Mouse (Mus musculus) mature B cell (primary cell): ENCODE measurements around the gene Lyrm9.

Experiments
- in situ Hi-C: fragments of 300-500 bp; cut with MboI; formaldehyde crosslinking; loops from 2 replicates; pipeline ENCODE4 v1.14.3; 2019

Gene Lyrm9

DNA sequence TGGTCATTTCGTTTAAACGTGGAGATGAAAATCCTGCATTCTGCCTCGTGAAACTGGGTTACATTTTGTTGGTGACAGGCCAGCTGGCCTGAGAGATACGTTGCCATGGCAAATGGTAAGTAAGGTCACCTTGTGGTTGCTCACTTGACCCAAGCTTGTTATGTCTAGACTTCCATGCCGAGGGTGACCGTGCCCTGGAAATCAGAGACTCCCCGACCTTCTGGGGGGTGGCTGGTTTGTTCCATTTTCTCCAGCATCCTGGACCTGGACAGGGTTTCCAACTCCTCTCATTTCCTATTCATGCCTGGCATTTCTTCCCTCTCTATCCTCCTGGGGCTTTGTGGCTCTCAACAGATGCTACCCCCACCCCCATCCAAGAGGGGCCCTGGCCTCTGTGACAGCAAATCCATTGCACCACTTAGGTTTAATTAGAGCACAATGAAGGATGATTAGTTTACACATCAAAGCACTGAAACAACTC, 11.9 kb upstream of the Lyrm9 start:
- in situ Hi-C loops, result no loop called here

DNA sequence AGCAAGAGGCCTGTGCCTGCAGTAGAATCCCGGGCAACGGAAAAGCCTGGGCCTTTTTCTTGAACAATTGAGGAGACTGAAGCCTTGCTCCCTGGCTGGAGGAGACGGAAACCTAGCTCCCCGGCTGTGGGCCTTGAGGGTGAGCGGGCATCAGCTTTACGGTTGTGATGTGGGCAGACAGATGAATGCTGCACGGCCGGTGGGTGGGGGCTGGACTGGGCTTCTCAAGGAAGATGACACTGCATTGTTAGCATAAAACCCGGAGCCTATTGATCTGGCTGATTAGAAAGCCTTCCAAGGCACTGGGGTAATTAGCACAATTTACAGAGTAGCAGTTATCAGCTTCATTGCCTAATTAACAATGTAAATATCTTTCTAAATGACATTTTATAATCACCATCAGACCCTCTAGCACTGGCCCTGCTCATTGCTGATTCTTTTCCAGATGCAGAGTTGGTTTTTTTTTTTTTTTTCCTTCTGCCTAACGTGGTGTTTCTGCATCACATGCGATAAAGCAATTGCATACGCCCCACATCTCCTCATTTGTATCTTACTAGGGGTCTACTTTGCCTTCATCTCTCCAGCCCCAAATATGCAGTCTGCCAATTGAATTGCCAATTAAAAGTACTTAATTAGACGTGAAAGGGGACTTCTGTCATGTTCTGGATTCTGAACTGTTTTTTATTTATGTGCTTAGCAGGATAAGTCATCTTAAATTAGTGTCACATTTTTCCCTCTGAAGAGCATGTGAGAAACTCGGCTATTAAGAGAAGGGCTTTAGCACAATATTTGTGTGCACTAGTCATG, 10.2 kb upstream of the Lyrm9 start:
- in situ Hi-C loops, result no loop called here

DNA sequence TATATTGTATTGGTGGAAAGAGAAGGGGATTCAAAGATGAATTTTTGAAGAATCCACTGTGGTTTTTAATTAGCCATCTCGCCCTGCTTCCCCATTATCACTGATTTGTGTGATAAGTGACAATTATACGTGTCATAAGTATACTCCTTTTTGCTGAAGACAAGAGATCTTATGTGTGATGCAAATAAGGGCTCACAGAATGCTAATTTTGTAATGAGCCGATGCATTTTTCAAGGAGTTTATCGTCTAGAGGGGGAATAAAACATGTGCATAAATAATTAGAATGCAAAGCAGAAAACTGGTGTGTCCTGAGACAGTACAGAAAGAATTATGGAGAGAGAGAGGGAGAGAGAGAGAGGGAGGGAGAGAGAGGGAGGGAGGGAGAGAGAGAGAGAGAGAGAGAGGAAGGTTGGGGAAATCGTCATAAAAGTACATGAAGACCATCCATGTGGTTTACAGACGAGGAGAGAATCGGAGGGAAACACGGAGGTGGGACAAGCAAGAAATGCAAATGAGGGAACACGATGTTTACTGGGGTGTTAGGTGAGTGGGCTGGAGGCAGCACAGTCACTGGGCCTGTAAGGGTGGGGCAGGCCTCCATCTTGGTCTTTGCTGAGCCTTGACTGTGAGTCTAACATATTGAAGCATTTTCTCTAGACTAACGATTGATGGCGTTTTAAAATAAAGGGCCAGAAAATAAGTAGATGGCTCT, 8.9 kb upstream of the Lyrm9 start:
- in situ Hi-C loops, result no loop called here

DNA sequence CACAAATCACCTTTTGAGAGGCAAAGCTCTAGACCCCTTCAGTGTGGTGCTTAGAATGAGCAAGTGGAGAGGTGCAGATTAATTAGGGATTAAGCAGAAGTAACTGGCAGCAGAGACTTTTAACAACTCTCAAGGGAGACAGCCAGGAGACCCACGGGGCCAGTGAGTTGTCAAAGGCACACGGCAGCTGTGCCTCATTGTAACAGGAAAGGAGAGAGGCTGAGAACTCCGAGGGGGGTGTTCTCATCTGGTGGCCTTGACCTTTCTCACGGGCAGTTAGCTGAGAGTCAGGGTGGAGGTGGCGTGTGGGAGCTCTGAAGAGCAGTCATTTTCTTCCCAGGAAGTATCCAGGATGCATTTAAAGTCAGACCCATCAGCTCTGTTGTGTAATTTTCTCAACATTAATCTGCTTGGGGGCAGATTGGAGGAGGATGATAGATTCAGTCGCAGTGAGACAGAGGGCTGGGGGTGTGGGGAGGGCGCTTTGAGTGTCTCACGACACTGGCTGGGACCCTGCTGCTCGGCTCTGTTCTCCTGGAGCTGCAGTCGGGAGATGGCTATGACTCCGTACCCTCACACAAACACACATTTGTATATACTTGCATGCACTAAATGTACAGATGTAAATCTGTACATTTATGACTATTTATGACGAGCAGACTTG, 5.9 kb upstream of the Lyrm9 start:
- in situ Hi-C loops, result no loop called here

DNA sequence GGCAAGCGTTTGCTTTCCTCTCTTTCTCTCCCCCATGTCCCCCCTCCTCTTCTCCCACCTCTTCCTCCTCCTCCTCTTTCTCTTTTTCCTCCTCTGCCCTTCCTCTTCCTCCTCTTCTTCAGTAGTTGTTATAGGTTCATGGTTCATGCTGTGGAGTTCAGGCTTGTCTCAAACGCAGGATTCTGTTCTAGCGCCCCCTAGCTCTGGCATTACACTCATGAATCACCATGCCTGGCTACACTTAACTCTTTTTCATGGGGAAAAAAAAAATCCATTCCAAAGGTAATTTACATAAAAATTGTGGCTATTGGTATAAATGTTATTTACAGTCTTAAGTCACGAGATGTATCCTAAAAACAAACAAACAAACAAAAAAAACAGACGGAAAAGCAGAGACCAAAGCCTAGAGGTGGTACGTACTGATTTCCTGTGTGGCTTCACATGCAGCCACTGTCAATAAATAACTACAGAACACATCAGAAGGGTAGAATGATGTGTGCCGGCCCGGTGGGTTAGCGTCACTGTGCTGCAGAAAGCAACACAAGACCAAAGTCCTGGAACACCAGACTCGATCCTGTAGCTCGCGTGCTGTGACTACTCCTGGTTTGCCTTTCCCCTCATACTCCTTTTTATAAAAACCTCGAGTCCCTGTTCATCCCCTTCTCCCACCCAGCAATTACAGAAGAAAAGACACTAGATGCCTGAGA, 3.4 kb upstream of the Lyrm9 start:
- in situ Hi-C loops, result no loop called here

DNA sequence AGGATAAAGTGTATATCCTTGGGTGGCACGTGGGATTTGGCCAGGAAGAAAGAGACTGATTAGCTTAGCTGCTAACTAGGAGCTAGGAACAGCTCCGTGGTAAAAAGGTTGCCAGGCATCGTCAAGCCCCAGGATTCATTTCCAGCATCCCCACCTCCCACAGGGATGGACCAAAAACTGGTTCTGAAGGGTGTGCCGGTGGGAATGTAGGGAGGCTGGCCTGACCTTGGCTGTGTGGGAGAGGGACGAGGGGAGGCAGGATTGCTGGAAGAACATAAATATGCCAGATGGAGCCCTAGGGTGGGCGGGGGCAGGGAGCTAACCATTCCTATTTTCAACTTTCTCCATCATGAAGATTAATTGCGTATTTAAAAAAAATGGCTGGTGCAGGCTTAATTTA, 1.2 kb downstream of the Lyrm9 start:
- in situ Hi-C loops, result no loop called here

DNA sequence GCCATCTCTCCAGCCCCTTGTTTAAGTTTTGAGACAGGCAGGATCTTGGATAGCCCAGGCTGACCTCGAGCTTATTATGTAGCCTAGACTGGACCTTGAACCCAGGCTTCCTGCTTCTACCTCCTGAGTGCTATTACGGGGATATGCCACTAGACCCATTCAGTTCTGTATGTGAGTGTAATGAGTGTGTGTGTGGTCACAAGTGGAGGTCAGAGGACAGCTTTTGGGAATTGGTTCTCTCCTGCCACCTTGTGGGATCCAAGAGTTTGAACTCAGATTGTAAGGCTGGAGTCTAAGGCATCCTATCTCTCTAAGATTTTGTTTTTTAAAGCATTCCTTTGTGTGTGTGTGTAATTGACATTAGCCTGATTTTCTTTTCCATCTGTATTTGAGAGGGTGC, 2.0 kb downstream of the Lyrm9 start:
- in situ Hi-C loops, result no loop called here

DNA sequence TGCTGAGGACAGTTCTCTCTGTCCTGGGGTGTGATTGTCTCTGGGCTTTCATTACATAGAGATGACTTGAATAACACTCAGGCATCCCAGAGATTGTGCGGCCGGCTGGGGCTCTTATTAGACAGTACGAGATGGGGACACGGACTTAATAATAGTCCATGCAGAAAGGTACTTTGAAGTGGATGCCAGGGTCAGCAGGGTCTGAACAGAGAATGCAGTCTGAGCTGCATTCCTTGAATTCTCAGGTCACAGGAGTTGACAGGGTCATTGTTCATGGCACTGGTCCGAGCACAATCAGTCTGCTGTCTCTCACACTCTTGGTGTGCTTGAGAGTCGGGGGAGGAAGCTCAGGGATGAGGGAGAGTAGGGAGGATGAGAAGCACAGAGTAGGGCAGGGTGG, 3.0 kb downstream of the Lyrm9 start:
- in situ Hi-C loops, result no loop called here

DNA sequence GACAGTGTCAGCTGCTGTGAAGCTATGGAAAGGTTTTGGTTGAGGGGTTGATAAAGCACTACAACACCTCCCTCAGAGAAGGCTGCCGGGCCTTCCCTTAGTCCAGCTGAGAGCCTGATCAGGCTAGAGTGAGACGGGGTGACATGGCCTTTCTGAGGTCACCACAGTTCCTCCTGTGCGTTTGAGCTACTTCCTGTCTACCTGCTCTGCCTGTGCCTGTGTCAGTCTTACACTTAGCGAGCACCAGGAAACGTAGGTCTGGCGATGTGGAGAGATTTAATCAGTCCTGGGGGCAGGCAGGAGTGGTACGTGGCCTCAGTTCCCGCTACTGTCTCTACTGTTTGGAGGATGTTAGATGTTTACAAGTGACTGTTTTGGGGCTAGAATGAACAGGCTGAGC, 3.8 kb downstream of the Lyrm9 start:
- in situ Hi-C loops, result no loop called here

DNA sequence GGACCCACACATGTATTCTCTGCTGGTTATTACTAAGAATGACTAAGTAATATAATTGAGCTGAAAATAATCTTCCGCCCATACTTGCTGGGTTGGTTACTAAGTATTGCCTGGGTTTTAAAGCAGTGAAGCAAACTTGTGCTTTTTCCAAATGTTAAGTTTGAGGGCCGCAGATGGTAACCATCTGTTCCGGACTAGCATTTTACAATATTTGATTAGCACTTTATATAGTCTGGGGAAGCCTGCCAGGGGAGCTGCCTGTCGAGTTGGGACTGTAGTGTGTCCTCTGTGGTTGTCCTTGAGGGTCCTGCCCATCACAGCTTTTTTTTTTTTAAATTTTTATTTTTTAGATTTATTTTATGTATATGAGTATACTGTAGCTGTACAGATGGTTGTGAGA, 5.3 kb downstream of the Lyrm9 start:
- in situ Hi-C loops, result no loop called here

DNA sequence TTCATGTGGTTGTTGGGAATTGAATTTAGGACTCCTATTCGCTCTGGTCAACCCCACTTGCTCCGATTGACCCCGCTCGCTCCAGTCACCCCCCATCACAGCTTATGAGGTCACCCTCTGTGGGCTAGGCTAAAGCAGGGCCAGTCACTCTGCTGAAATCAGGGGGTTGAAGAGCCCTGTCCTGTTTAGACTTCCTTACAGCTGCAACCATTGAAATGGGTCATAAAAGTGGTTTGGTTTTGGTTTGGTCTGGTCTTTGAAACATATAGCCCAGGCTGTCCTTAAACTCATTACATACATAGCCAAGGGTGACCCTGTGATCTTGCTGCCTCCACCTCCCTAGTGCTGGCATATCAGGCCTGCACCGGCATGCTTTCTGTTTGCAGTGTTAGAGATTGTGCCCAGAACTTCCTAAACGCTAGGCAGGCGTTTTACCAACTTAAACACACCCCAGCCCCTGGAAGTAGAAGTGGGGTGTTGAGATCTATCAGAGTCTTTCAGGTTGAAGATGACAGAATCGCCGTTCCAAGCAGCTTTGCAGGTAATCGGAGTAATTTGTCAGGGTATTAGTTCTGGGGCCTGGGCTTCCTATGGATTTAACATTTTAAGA, 5.8 kb downstream of the Lyrm9 start:
- in situ Hi-C loops, result no loop called here

DNA sequence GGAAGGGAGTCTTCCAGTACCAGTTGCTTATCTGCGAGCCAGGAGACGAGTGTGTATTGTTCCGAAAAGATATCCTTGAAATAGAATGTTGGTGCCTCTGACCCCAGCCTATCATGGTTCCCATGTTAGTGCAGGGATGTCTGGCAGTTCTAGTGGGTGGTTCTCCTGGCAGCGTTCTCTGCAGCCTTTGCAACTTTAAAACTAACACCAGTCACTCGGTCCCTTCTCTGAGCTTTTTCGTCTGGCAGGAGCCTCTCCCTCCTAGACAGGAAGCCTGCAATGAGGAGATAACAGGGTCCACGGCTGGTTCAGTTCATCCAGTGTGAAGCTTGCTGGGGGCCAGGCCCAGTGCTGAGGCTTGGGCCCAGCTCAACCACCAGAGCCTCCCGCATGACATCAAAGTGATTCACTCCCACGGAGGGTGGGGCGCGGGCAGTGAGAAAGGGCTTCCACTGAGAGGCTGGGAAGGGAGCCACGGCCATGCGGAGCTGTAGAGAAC, 6.5 kb downstream of the Lyrm9 start:
- in situ Hi-C loops, result no loop called here

DNA sequence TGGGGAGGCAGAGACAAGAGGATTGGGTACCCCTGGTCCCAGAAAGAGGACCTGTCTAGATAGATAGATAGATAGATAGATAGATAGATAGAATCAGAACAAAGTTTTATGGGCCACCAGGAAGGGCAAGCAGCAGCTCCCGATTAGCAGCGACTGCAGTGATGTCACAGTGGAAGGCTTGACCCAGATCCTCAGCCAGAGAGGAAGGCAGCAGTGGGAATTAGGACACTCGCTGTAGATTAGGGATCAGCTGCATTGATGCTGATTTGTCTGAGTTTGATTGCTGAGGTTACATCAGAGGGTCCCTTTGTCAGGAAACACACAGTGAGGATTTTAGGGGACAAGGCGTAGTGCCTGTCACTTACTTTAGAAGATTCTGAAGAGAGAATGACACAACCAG, 10.1 kb downstream of the Lyrm9 start:
- in situ Hi-C loops, result no loop called here

DNA sequence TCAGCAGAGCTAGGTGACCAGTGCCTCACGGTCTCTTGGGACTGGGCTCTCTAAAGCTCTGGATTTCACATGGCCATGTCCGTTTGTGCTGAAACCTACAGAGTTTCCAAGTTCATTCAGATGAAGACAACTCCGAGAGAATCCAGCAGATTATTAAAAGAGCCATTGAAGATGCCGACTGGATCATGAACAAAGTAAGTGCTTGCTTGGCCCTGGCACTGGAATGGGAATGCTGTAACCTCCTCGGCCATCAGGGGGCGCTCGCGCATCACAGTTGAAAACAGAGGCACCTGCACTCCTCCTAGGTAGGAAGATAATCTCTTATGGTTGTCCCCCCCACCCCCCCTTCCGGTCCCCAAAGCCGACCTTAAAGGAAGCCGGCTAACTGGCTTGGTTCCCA, 11.6 kb downstream of the Lyrm9 start:
- in situ Hi-C loops, result no loop called here

DNA sequence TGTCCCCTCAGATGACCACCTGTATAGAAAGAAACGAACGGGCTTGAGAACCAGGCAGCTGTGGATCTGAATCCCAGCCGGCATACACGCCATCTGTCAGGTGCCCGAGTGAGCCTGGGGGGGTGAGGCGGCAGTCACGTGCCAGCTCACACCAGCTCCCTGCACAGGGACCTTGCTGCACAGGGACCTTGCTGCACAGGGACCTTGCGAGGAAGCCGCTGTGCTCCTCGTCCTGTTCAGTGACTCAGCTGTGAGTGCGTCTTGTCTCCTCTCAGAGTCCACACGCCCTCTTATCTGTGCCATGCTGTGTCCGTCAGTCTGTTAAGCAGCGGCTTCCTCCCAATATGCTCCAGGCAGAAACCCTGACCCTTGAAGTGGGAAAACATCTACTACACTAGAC, 13.1 kb downstream of the Lyrm9 start:
- in situ Hi-C loops, result no loop called here

DNA sequence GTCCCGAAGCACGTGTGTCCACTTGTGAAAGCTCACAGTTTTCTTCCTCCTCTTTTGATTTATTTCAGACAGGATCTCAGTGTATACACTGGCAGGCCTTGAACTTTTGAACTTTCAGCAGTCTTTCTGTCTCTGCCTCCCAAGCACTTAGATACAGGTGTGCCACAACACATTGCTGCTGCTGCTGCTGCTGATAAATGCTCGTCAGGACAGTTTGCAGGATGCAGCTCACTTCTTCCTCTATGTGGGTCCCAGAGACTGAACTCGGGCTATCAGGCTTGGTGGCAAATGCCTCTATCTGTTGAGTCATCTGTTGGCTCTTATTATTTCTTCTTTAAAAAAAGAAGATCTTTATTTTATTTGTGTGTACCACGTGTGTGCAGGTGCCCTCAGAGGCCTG, 13.8 kb downstream of the Lyrm9 start:
- in situ Hi-C loops, result no loop called here

DNA sequence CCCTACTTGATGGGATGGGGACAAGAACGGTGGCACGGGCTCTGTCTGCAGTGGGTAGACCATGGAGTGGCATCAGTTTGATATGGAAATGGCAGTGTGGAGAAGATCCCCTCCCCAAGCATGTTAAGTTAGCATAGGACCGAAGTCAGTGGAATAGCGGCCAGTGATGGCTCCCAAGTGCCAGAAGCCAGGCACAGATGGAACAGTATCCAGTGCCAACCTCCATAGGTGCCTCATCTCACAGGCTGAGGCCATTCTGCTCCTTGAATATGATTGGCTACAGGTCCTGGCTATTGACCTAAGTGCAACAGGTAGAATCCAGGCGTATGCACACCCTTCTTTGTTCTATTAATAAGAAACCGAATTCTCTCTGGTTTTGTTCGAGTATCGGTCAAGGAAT, 15.6 kb downstream of the Lyrm9 start:
- in situ Hi-C loops, result no loop called here

DNA sequence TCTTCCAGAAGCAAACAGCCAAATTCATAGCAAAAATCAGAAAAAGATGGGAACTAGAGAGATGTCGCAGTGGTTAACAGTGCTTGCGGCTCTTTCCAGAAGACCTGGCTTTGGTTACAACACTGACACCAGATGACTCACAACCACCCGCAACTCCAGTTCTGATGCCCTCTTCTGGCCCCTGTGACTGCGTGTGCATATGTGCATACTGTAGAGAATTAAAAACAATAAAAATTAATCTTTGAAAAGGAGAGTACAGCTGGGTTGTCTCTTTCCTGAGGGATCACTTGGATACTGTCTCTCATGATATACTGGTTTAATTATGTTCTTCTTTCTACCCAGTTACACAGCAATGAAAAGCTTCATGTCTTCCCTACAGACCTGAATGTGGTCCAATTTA, 20.2 kb downstream of the Lyrm9 start:
- in situ Hi-C loops, result no loop called here

DNA sequence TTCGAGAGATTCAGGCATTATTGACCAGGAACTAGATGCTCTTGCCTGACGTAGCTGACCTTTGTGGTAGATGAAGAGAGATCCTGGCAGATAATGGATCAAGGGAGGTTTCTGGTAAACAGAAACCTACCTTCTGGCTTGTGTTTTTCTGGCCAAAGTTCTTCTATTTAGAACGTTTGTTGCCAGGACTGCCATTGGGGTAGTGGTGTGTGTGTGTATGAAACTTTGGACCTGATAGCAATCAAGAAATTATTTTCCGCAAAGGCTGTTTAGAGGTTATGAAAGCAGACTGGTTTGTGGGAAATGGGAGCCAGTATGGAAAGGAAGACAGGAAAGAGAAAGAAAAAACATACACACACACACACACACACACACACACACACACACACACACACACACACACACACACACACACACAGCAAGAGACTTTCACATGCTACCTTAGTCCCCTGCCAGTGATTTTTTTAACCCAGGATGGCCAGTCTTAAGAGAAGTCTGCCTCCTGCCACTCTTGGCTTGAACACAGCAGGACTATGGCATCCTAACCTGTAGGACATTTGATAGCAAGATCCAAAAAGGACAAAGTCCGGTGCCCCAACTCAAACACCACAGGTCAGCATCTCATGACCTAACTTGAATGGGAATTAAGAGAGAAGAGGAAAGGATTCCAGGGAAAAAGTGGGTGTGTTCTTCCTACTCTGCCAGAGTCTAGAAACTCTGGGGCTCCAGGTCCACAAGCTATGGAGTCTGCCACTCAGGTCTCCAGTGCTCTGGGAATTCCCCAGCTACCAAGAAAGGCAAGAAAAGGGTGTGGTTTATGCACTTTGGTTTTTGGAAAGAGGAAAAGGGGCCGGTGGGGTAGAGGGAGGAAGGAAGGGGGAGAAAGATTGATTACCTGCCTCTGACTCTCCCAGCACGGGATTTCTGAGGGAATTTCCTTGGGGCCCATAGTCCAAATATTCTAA, 21.8 kb downstream of the Lyrm9 start:
- in situ Hi-C loops, result no loop called here

DNA sequence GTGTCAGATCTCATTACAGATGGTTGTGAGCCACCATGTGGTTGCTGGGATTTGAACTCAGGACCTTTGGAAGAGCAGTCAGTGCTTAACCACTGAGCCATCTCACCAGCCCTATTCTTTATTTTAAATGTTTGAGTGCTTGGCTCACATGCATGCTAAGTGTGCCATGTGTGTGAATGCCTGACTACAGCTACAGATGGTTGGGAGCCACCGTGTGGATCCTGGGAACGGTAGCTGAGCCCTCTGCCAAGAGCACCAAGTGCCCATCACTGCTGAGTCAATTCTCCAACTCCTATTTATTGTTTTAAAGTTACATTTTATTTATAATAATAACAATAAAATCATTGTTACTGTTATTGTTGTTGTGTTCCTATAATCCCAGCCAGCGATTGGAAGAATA, 23.5 kb downstream of the Lyrm9 start:
- in situ Hi-C loops, result no loop called here
